Mouse (Mus musculus) urinary bladder, postnatal 10 days (tissue): ENCODE measurements around the gene Mtrex.

Source experiments
- DNase-seq: peaks from one replicate; pipeline ENCODE4 v3.0.0; 2022; ENCODE audit warnings: low spot score

The Mtrex gene

GRCm38 (mm10) chr13:112867381-112867780, 59.8 kb downstream of the Mtrex start:
- DNase-seq = no peak

DNA sequence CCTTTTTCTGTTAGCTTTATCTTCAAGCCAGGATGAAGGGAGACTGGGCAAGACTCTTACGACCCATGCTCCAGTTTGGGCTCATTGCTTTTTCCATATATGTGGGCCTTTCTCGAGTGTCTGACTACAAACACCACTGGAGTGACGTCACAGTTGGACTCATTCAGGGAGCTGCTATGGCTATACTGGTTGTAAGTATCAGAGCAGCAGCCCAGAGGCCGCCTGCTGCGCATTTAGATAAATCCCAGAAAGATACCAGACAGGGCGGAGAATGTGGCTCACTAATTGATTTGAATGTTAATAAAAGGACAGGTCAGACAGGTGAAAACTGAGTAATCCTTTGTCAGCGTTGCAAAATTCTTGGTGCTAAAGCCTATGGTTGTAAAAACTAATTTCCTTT, 60.4 kb downstream of the Mtrex start:
- DNase-seq = no peak

DNA sequence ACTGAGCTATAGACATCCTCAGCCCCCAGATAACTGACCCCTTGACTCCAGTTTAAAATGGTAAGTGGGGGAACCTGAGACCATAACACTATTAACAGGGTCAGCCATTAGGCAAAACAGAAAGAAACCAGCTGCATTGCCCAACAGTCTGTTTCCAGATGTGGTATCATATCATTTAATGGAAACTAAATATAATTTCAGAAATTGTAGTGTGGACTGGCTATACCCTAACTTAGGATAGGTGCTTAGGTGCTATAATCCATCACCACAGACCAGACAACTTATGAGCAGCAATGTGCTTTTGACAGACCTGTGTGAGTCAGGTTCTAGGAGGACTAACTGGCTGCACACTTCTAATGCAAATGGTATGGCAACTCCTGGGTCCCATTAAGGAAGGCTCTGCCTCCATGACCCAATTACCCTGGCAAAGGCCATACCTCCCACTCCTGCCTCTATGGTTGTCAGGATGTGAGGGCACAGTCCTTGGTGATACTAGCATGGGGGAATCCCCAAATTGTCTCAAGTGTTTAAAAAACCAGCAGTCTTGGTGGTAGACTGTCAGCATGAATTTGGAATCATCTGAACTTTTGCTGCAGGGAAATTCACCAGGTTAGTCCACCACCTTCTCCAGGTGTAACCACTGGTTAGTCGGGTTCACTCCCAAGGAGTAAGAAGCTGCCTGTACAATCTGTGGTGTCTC, 64.1 kb downstream of the Mtrex start:
- DNase-seq = no peak

GRCm38 (mm10) chr13:112862342-112862741, 64.9 kb downstream of the Mtrex start:
- no peak for DNase-seq

- DNase-seq = no peak
Observed at GRCm38 (mm10) chr13:112861825-112862306, 65.3 kb downstream of the Mtrex start.

DNA sequence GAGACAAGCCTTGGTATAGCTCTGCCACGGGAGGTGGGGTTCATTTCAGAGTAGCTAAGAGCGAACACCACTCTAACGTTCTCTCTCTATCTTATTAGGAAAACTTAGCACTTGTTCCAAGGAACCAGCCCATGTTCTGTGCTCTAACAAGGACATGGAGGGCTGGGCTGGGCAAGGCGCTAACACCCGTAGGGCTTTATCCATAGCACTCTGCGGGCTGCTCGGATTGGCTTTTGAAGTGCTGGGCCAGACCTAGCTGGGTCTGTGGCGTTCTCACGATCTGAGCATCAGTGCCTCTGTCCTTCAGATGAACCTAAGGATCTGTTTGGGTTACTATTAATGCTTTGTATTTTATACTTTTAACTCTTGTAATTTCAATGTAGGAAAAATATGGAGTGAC, 66.3 kb downstream of the Mtrex start:
- no peak for DNase-seq

- no peak for DNase-seq
Observed at GRCm38 (mm10) chr13:112860370-112860769, 66.8 kb downstream of the Mtrex start.

GRCm38 (mm10) chr13:112859574-112860134, 67.5 kb downstream of the Mtrex start:
- DNase-seq = no peak

GRCm38 (mm10) chr13:112857921-112858320, 69.3 kb downstream of the Mtrex start:
- no peak for DNase-seq

GRCm38 (mm10) chr13:112854402-112854801, 72.8 kb downstream of the Mtrex start:
- DNase-seq = no peak

GRCm38 (mm10) chr13:112853710-112854316, 73.4 kb downstream of the Mtrex start:
- no peak for DNase-seq

- no peak for DNase-seq
Observed at GRCm38 (mm10) chr13:112845931-112846330, 81.3 kb downstream of the Mtrex start.

DNA sequence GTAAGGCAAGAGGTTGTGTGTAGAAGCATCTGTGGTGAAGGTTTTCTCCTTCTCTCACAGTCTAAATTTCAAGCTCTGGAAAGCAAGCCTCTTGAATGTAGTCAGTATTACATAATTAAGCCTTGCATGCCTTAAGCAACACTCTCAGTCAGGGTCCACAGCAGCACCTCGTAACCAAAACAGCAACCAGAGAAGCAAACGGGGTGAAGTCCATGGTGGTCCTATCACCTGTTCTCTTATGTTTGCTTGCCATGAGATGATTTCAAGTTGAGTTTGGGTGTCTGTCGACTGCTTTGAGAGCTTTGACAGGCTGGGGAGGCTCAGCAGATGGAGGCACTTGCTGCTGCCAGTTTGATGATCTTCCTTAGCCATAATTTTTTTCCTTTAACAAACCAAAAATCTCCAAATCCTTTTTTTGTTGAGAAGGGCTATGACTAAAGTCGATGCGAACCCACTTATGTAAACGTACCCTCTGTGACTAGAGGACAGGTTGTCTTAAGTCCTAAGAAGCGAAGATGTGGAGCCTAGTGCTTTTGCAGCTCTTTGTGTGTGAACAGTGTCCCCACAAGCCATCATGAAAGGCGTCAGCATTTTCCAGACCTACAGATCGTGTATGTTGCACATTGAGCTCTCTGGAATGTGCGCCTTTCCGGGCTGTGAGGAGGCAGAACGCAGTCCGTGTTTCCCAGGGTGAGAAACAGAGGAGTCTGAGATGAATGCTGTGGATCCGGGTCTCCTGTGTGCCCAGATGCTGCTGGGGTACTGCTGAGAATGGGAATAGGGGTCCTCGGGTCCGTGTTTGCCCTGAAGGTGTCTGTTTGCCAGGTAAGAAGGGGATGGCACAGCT, 86.7 kb downstream of the Mtrex start:
- no peak for DNase-seq

DNA sequence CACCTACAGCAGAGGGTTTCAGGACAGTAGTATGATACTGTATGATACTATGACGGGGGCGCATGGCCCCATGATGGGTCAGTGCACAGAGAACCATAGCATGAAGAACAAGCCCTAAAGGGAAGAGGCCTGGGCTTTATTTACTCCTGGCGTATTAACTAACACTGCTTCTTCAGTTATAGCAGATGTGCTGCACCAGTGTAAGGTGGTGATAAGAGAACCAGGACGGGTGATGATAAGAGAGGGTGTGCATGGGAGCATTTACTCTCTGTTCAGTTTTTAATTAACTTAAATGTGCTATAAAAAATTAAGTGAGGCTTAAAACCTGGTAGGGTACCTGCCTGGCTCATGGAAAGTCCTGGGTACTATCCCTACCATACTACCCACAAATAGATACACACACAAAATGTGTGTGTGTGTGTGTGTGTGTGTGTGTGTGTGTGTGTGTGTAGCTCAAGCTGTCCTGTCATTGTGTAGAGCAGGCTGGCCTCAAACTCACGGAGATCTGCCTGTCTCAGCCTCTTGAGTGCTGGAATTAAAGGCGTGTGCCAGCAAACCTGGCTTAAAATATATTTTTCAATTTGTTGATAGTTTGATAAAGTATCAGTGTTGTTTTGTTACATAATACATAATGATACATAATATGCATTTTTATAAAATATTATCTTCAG, 88.5 kb downstream of the Mtrex start:
- no peak for DNase-seq

GRCm38 (mm10) chr13:112837621-112838155, 89.5 kb downstream of the Mtrex start:
- no peak for DNase-seq

- DNase-seq = no peak
Observed at GRCm38 (mm10) chr13:112836951-112837350, 90.2 kb downstream of the Mtrex start.

DNA sequence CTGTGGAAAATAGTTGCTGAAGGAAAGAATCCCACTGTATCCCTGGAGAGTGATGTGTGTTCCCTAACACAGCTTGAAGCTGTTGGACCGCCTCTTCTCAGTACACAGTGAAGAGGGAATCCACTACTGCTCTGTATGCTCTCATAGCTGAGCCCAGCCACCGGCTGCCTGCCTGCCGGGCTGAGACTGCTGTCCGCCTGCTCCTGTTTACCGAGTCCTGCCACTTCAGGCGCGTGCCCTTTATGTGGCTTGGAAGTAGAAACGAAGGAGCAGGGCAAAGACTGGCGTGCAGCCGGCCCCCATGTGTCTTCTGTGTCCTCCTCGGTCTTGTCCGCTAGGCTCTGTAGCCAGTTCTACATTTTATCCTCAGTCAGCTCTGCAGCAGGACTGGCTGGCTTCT, 92.1 kb downstream of the Mtrex start:
- DNase-seq = no peak

DNA sequence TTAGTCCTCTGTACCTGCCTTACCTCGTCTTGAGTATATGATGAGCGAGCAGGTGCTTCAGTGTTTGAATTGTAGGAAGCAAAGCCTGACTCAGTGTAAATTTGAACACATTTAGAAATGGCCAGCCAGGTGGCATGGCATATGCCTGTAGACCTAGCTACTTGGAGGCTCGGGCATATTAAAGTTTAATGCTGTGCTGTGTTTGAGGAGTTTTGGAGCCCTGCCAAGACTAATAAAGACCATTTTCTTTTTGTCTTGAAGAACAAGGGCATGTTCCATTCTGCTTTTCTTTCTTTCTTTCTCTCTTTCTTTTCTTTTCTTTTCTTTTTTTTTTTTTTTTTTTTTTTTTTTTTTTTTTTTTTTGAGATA, 93.3 kb downstream of the Mtrex start:
- DNase-seq = no peak

DNA sequence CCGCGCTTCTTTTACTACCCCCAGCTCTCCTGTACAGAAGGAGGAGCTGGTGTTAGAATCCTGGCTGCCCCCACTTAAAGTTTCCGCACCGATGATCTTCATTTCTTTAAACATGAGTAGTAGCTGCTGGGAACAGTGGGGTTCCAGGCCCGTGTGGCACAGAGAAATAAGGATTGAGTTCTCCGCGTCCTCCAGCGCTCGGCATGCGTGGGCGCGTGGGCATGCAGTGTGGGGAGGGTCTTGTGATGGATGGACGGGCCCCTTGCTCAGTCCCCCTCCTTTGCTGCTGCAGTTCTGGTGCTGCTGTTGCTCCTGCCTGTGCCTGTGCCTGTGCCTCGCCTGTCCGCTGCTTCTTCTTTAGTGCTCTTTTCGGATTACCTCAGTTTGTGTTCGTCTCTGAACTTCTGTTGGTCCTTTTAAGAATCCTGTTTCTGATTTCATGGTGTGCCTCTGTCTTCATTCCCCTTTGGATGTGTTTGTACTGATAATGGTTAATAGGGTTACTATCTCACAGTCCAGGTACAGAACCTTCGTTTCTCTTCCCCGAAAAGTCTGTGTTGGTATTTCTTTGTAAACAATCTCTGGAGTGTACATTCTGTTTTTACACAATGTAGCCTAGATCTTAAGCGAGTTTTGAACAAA, 93.8 kb downstream of the Mtrex start:
- no peak for DNase-seq

DNA sequence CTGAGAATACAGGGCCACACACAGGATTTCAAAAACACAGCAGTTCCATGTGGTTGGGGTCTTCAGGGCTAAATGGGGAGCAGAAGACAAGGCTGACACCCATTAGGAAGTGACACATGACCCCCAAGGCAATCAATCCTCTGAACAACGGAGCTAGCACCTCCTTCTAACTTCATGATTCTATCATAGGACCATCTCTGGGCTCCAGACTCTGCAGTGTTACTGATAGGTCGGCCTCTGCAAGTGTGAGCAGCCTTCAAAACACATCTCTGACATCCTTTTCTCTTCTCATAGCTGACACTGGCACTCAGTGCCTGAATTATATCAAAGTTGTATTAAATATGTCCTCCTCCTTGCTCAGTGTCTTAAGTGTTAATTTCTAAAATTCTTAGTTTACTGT, 94.6 kb downstream of the Mtrex start:
- no peak for DNase-seq

DNA sequence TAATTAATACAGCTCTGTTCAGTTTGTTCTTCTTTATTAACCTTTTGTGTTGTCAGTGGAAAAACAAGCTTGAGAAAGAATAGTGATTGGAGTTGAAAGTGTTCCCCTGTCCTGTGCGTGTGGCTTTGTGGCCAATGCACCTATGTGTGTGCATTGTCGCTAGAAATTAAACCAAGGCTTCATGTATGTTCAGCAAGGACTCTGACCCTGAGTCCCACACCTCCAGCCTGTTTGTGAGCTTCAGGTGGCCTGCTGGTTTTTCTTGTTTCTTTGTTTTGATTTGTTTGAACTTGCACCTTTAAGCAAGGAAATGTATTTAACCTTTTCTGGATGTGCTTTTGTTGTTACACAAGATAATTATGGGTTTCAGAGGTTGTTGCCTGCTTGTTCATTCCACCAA, 97.6 kb downstream of the Mtrex start:
- DNase-seq = no peak
